Mouse (Mus musculus) ES-E14 (cell line): ENCODE data around the gene Pus7. TPM values are rescaled to one million over a fixed set of nuclear protein-coding genes. Genes with fewer than 3 reads are reported as not detected.
A peak's percentile ranks its signal among the peaks of the same experiment; 100 is the strongest.

Source experiments
- DNase-seq: peaks from one replicate; pipeline ENCODE4 v3.0.0-alpha.2; 2013; ENCODE audit warnings: low read depth, low spot score
- H3K27ac ChIP-seq: 2 replicates; pipeline ENCODE4 v1.5.1; 2012; ENCODE audit warnings: low read depth, mild to moderate bottlenecking, low read length, moderate library complexity, mixed read lengths; ENCODE audit not compliant: poor library complexity, insufficient read depth, severe bottlenecking
- H3K36me3 ChIP-seq: 2 replicates; pipeline ENCODE4 v1.6.1; 2012; ENCODE audit warnings: mild to moderate bottlenecking, low read length, moderate library complexity, mixed read lengths; ENCODE audit not compliant: control insufficient read depth, poor library complexity, insufficient read depth, severe bottlenecking
- H3K4me1 ChIP-seq, 2 experiments: fragments of 150-350 bp in 1 of 2; sonication (generic) in 1 of 2; 2 replicates each; pipeline ENCODE4 v1.6.1; 2012; ENCODE audit warnings: low read length in 2 of 2, mild to moderate bottlenecking in 1 of 2, mixed read lengths in 1 of 2; ENCODE audit not compliant: control insufficient read depth in 2 of 2, insufficient read depth in 2 of 2, poor library complexity in 1 of 2
- H3K4me3 ChIP-seq, 2 experiments: fragments of 150-350 bp in 1 of 2; sonication (generic) in 1 of 2; 2 replicates each; pipeline ENCODE4 v1.5.1; 2012; ENCODE audit warnings: low read length in 2 of 2, low read depth in 1 of 2, mild to moderate bottlenecking in 1 of 2, mixed read lengths in 1 of 2; ENCODE audit not compliant: insufficient read depth in 1 of 2, poor library complexity in 1 of 2, severe bottlenecking in 1 of 2
- H3K9ac ChIP-seq: 2 replicates; pipeline ENCODE4 v1.6.1; 2012; ENCODE audit warnings: low read depth, mild to moderate bottlenecking, low read length, mixed read lengths; ENCODE audit not compliant: poor library complexity, insufficient read depth, severe bottlenecking
- H3K9me3 ChIP-seq: fragments of 150-350 bp; sonication (generic); 2 replicates; pipeline ENCODE4 v1.6.1; 2012; ENCODE audit warnings: low read depth, mild to moderate bottlenecking, low read length; ENCODE audit not compliant: control insufficient read depth, insufficient read depth
- CHD2 ChIP-seq: IDR thresholded peaks from 2 replicates; pipeline ENCODE4 v1.6.1; 2014; ENCODE audit warnings: mild to moderate bottlenecking, low read depth, low read length, inconsistent platforms
- HCFC1 ChIP-seq: IDR thresholded peaks from 2 replicates; pipeline ENCODE4 v1.6.1; 2012; ENCODE audit warnings: low read length, inconsistent platforms, borderline replicate concordance; ENCODE audit not compliant: insufficient read depth
- MAFK ChIP-seq: IDR thresholded peaks from 2 replicates; pipeline ENCODE4 v1.6.1; 2014; ENCODE audit warnings: mild to moderate bottlenecking, low read depth, low read length, inconsistent platforms; ENCODE audit not compliant: insufficient read depth
- ZC3H11A ChIP-seq: IDR thresholded peaks from 2 replicates; pipeline ENCODE4 v1.6.1; 2012; ENCODE audit warnings: low read depth, mild to moderate bottlenecking, inconsistent platforms, low read length, borderline replicate concordance
- ZNF384 ChIP-seq: IDR thresholded peaks from 2 replicates; pipeline ENCODE4 v1.6.1; 2012; ENCODE audit warnings: low read depth, low read length, inconsistent platforms
- in situ Hi-C, 2 experiments: fragments of 600-800 bp; cut with MboI; formaldehyde crosslinking; loops; one replicate each; pipeline ENCODE4 v1.15.1; 2025; ENCODE audit warnings: low sequenced_read_pairs in 2 of 2, inconsistent platforms in 1 of 2; ENCODE audit not compliant: unreplicated experiment in 2 of 2
- total RNA-seq: library from RNA; depleted of rRNA; stranded (reverse); fragments of 300-350 nt; gene quantifications from 2 replicates; pipeline ENCODE4 v1.2.3, GENCODE M21; 2012; rRNA removed

Gene Pus7
- 26.5 and 33.2 TPM in 2 replicates for total RNA-seq

DNA sequence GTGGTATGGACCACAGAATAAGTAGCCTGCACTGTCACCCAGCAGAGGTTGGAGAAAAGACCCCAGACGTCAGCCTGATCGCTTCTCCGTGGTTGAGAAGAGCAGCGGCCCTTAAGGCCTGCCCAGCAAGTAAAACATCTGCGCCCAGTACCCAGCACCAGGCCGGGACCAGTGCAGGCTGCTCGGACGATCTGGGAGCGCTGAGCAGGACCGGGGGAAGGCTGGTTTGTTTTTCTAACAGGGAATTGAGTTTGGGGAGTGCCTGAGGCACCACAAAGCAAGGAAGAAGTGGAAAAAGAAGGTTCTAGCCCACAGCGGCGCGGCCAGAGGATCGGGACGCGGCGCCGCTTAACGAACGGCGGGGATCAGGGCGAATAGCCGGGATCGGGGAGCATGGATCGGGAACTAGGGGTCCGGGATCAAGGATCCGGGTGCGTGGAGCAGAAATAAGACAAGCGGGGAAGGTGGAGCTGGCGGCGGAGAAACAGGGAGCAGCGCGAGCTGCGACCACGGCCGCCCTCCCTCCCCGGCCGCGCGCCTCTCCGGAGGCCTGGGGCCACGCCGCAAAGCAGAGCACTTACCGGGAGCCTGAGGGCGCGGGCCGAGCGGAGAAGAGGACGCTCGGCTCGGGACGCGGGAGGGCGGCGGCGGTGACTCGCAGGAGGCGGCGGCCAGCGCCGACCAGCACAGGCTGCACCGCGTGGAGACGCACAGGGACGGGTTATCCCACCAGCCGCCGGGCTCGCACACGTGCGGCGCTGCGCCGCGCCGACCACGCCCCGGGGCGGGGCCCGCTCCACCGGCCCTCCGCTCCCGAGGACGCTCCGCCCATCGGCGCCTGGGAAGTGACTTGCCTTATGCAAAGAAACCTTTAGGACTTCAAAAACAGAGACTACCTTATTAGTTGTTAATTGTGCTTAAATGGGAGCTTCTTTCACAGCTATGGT lies at the start of gene Pus7:
Gene Pus7 (minus strand): TSS at position 781 of the 947 bp plus-strand sequence.
- in situ Hi-C loops: no loop called here
- H3K4me1 ChIP-seq: peaks cover 2 to 5% of the 10 kb centered on the region in 2 experiments; a peak in 1 of 4 replicates
- H3K4me3 ChIP-seq: peak within 1 kb of the TSS; percentile 89 to 96
- H3K36me3 ChIP-seq: no peaks in the 10 kb centered on the region
- peak within 1 kb of the TSS; percentile 95 for H3K9ac ChIP-seq
- H3K9me3 ChIP-seq: no peaks in the 10 kb centered on the region
- DNase-seq: peak; percentile 70
- TF ChIP-seq HCFC1 (peak; percentile 63; the same call in 1 of the 2 replicates), CHD2 (no peak)
- H3K27ac ChIP-seq: no peak within 1 kb of the TSS

DNA sequence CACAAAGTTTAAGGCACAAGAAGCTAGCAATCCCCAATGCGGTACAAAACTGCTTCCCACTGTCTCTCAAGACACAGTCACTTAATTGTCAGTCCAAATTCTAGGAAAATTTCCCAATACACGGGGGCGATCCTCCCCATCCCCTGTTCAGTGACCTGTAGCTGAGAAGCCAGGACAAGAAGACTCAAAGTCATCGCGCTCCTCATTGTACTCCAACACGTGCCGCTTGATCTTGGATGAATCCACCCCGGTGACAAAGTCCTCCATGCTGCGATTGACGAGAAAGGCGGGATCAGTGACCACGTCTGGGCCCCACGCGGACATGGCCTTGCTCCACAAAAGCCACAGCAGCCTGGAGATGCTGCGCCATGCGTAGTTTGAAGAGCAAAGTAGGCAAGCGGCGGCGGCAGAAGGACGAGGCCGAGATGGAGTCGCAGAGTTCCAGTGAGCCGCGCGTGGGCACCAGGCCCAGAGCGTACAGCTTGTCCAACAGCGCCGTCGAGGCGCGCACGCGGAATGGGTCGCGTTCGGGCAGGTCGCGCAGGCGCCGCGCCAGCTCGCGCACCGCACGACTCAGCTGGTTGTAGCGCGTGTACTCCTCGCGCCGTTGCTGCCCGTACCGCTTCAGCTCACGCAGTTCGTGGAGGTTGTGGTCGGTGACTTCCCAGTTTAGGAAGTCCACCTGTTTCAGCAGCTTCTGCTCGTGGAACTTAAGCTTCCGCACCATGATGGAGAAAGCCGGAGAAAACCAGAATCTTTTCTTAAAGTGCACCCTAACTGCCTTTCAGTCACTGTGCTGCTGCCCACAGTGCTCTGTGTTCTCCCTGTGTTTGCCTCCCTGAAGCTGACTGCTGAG lies 47.6 kb upstream of the Pus7 start:
- Histone ChIP-seq H3K4me3 (no peak overlapping the region), H3K27ac (no peak overlapping the region), H3K9ac (no peak overlapping the region), H3K4me1 (no peaks in the 10 kb centered on the region), H3K9me3 (no peaks in the 10 kb centered on the region), H3K36me3 (no peaks in the 10 kb centered on the region)
- no peak for DNase-seq
- in situ Hi-C loops: no loop called here
- TF ChIP-seq CHD2 (no peak), MAFK (no peak), ZC3H11A (no peak), ZNF384 (no peak), HCFC1 (no peak)

DNA sequence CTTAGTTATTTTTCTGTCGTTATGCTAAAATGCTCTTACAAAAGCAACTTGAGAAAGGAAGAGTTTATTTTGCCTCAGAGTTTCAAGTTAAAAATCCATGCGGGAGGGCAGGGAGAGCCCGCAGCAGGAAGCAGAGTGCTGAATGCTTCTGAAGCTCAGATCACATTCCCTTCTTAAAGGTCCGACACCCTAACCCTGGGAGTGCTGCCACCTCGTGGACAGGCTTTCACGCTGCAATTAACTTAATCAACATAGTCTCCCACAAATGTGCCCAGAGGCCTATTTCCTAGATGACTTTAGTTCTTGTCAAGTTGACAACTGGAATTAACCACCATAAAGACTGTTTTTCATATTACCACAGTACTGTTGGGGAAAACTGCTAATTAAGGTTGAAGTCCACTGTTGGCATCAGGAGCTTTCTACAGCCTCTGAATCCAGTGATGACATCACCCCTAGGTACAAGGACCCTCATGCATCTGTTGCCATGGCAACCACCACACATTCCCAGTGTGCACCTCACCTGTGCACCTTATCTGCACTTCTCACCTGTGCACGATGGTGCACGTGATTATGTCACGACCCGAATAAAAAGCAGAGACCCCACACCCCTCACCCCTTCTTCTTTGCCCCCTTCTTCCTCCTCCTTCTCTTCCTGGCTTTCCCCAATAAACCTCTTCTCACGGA lies 43.0 kb upstream of the Pus7 start:
- Histone ChIP-seq H3K9me3 (no peaks in the 10 kb centered on the region), H3K4me3 (no peak overlapping the region), H3K27ac (no peak overlapping the region), H3K4me1 (peaks cover 0 to 5% of the 10 kb centered on the region in 2 experiments; a peak in 1 of 4 replicates), H3K9ac (no peak overlapping the region), H3K36me3 (no peaks in the 10 kb centered on the region)
- DNase-seq: peak; percentile 77
- in situ Hi-C loops: no loop called here
- TF ChIP-seq ZNF384: no peak
- no peak for TF ChIP-seq CHD2
- TF ChIP-seq MAFK: no peak

DNA sequence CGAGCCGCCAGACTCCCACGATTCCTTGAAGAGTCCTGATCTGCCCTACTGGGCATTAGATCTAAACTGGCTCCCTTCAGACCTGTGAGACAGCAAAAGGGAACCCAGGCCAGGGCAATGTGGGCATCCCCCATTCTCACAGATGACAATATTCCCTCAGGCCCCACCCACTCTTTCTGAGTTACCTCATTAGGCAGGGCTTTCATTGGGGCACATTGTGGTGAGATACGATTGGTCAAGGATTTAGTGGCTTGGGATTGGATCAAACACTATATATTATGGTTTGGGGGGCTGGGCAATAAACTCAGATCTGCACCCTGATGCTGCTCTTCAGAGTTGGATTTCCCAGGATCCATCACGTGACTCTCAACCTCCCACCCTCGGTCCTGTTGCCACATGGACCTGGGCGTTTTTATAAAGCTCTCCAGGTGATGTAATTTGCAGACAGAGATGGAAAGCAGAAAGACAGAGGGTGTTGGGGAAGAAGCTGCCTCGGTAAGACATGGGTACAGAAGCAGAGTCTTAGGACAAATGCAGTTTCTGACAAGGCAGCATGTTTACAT lies 40.7 kb upstream of the Pus7 start:
- Histone ChIP-seq H3K27ac (no peak overlapping the region), H3K4me1 (peaks cover 0 to 5% of the 10 kb centered on the region in 2 experiments; a peak in 1 of 4 replicates), H3K36me3 (no peaks in the 10 kb centered on the region; the same call in 1 of the 2 replicates), H3K9me3 (no peaks in the 10 kb centered on the region), H3K4me3 (peak overlapping the region in 1 of 2 experiments; percentile 32; a peak in 2 of 4 replicates), H3K9ac (no peak overlapping the region)
- no peak for DNase-seq
- TF ChIP-seq CHD2: no peak
- TF ChIP-seq ZC3H11A: no peak
- no peak for TF ChIP-seq HCFC1
- no peak for TF ChIP-seq ZNF384
- no peak for TF ChIP-seq MAFK
- in situ Hi-C loops: no loop called here
